Mouse (Mus musculus) heart, adult 8-10 months (tissue): ENCODE results near the gene Foxn3. TPM values are rescaled to one million over a fixed set of nuclear protein-coding genes. Genes with fewer than 3 reads are reported as not detected.

Experiments used
- DNase-seq: peaks from one replicate; pipeline ENCODE4 v3.0.0; 2022; ENCODE audit warnings: low spot score
- total RNA-seq, 4 experiments: library from RNA; stranded (reverse); gene quantifications; 2 replicates each; pipeline ENCODE4 v1.2.4; 2022

Foxn3 gene
- total RNA-seq, 4 experiments from 2014 or later = 98.7 to 128 (median 104) TPM

DNA sequence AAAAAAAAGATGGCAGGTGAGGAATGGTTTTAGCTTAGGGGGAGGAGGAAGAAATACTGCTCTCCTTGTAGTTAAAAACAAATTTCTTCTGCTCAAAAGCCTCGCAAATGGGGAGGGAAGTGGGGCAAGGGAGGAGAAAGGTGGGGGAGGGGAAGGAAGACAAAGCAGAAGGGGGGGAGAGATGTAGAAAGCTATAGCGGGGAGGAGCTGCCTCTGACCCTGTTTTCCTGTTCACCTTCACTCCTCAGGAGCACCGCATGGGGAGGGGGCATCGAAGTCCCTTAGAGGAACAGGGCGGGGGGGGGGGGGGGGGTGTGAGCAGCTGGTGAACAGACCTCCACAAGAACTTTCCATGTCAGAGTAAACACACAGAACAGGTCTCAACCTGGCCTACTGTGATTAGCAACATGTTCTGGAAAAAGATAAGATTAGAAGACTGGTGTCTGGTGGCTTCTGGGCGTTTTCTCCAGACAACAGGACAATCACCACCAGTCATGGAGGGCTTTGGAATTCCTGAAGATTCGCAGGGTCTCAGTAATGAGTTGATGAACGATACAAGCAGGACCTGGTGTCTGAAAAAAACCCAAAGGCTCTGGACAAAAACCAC, 231.9 kb downstream of the Foxn3 start:
- no peak for DNase-seq

DNA sequence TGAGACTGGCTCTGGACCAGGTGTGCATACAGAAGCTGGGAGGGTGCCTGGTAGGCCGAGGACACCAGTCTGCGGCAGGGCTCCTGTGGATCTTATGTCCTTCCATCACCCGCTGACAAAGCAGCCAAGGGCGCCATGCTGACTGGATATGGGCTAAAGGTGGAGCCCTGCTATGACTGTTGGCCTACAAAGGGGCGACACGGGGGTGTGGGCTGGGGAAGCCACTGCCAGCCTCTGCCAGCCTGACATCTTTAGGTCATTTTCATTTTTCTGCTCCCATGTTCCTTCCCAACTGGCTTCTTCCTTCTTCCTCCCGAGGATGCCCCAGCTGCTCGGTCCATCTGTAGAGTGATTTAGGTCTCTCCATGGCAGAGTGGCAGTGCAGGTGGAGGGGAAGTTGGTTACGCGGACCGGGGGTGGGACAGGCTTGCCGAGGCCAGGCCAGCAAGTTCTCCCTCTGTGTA, 232.5 kb downstream of the Foxn3 start:
- DNase-seq = no peak

DNA sequence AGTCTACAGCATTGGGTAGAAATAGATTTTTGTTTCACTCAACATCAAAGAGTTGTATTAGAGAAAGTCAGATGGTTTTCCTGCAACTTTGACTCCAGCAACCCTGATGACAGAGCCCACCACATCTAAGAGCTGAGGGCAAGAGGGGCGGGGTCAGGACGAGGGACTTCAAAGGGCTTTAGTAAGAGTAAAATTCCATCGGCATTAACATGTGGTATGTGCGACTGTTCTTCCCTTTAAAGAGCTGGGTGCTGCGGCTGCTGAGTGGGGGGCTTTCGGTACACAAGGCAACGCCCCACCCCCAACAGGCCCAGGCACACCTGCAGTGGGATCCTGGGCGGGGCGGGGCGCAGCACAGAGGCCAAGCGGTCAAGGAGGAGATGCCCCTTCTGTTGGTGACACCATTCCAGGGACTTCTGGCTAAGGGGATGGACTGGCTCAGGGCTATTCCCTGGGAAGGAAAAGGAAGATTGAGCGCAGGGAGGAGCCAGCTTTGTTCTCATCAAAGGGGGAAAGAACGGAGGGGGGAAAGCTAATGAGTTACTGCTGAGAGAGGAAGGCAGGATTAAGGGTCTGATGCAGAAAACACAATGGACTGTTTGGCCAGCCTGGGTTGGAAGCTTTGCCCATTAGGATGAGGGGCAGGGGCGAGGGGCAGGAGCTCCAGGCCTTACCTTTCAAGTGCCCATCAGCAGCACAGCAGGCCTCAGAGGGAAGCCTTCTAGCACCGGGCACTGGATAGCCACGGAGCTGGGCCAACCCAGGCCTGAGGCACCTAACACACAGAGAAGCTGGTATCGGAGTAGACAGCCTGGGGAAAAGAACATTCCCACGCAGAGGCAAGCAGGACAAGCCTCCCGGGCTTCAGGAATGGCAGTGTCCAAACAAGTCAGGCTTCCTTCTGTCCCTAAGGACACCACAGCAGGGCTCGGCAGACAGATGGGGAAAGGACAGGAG, 233.8 kb downstream of the Foxn3 start:
- no peak for DNase-seq

DNA sequence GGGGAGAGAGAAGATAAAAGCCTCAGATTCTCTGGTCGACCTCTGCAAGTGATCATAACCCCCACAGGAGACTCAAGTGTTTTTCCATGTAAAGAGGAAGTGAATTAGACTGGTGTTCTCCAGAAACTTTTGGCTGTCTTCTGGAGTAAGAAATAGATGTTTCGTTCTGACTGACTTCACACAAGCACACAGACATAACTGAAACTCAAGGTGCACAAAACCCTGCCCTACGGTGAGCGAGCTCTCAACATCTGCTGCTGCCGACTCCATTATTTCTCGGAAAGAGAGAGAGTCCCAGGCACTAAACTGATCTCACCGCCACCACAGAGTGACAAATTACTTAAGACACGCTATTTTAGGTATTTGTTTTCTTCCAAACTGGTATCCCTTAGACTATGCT, 237.2 kb downstream of the Foxn3 start:
- DNase-seq = no peak

DNA sequence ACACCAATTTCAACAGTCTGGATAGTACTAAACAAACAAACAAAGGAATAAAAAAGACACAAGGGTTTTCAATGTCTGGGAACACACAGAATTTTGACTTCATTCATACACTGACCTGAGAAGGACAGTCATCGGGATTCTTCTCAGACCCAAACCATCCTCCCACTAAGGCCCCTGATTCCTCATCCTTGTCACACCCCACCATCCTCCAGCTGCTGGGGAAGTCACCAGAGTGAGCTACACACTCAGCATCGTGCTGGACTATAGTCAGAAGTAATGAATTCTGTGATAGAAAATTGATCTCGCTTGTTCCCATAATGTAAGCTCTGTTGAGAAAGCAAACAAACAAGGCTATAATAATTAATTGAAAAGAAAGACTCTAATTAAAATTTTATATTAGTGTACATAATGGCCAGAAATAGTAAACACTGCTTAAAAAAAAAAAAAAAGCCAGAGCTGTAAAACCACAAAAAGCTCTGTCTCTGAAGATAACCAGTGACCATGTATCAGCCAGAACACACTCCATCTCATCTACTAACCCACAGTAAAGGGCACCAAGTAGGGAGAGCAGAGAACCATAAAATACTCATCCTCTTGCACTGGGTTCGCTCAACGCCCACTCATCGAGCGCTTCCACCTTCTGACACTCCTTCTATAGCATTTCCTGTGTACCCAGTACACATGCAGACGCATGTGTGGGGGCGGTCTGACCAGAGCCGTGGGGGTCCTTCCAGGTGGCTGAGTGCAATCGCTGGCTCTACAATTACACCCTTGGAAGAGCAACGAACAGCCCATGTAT, 241.6 kb downstream of the Foxn3 start:
- no peak for DNase-seq

DNA sequence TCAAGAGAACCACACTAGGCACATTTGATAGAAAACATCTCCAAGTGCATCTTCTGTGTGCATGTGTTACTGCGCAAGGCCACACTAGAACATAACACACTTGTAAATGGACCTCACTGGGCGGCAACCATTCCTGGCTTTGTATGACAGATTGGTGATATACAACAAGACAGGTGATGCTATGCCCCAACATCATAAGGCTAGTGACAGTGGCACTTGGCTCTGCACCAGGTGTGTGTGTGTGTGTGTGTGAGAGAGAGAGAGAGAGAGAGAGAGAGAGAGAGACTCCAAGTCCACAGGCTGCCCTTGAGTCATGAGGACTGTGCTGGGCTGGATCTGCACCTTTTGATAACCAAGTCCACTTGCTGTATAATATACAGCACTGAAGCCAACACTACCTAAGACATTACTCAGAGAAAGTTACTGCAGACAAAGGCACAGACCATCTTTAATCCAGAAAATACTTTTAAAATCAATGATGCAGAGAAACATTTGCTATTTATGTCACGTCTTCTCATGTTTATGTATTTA, 242.4 kb downstream of the Foxn3 start:
- no peak for DNase-seq

DNA sequence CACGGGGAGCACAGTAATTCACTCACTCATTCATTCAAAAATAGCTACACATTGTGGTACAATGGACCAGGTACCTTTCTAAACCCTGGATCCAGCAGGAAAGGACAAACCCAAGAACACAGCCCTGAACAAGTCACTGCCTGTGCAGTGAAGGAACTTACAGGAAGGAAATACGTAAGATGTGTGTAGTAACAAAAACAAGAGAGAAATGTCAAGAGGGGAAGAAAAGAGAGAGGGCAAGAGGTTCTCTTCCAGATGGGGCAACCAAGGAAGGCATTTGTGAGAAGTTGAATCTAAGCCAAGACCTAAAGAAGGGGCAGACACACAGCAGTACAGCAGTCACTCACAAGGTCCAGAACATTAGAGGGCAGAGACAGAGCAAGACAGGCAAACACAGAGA, 243.5 kb downstream of the Foxn3 start:
- no peak for DNase-seq

DNA sequence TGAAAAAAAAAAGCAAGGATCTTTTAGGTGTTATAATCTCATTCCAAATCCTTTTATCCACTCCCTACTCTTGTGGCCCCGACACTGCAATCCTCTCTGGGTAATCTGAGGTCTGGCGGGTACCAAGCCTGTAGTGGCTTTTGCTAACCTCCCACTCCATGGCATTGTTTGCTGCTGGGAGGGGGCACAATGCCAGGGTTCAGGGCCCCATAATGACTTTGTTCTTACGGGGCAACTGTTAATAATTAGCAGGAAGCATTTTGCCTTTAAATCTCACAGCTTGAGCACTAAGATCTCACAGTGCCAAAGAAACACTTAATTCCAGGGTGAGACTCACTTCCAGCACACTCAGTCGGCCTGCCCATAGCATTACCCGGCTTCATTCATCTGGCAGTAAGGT, 244.2 kb downstream of the Foxn3 start:
- DNase-seq = no peak

DNA sequence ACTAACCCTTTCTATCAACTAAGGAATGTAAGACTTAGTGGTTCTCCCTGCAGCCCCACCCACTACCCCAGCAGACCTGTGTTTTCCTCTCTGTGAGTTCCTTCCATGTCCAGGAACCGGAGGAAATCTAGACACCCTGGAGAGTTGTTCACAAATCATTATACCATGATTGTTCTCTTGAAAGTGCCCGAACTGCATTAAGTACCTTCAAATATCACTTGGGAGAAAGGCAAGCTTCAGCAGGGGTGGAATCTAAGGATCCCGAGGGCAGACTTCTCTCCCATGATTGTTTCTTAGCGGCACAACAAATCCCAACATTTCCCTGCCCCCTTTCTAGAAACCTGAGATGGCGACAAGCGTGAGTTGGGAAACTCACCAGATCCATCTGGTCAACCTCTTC, 247.5 kb downstream of the Foxn3 start:
- DNase-seq = no peak

DNA sequence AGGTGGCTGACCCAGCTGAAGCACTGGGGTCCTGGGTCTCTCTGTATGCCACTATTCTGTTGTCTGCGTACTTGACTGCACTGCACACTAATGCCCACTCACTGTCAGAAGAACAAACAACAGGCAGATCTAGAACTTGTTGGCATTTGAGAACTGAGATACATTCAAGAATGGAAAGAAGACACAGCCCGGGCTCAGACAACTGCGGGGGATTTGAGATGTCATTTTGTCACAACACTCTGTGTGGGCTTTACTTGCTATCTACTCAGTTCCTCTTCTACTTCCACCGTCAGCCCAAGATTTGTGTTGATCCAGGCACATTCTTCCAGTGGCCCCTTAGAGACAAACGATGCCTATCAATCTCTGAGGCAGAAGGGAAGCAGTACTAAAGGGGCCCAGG, 248.6 kb downstream of the Foxn3 start:
- DNase-seq = no peak

DNA sequence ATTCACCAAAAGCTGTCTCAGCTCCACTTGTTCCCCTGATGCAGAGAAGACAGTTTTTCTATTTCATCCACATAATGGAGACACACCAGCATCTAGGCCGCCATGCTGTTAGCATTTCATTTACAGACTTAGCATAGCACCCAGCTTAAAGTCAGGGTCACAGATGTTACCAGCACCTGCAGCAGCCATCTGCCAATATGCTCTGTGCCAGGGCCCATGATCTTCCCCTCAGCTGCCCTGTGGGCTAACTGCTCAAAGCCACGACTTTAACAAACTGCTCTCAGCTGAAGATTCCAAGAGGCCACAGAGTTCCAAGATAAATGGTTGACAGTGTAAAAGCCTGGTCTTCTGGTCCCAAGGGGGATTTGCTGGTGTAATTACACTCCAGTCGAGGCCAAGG, 252.1 kb downstream of the Foxn3 start:
- no peak for DNase-seq

DNA sequence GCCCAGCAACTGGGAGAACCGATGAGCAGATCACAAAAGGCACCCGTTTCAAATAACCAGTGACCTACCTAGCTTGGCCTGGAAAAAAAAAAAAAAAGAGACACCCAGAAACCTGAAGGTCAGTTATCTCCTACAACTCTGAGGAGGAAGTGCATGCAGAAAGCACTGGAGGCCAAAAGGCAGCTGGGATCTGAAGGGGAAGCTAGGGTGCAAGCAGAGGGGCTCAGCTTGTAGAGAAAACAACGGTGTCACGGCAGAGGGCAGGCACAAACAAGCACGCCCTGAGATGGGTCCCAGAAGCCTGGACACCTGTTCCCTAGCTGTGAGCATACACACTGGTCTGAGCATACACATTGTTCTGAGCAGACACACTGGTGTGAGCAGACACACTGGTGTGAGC, 253.4 kb downstream of the Foxn3 start:
- DNase-seq = no peak

DNA sequence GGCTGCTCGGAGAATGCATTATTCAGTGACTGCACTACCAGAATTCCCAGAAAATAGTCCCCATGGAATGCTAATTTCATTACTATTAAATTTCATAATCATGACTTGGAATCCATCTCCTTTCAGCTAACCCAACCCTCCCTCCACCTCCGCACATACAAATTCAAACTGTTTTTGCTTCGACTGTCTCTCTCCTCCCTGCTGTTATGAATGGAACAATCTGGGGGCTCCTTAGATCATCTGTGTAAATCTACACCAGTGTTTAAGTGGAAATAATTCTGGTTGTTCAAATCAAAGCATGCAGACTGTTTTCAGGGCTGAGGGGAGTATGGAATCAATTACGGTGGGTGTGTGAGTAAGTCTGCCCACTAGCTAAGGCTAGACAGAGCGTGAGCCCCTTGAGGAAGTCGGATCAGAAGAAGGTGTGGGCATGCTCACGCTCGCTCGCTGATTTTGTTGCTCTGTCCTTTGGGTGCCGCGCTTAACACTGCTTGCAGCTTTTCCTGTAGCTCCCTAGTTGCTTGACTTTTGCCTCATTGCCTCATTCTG, 254.8 kb downstream of the Foxn3 start:
- DNase-seq = no peak

DNA sequence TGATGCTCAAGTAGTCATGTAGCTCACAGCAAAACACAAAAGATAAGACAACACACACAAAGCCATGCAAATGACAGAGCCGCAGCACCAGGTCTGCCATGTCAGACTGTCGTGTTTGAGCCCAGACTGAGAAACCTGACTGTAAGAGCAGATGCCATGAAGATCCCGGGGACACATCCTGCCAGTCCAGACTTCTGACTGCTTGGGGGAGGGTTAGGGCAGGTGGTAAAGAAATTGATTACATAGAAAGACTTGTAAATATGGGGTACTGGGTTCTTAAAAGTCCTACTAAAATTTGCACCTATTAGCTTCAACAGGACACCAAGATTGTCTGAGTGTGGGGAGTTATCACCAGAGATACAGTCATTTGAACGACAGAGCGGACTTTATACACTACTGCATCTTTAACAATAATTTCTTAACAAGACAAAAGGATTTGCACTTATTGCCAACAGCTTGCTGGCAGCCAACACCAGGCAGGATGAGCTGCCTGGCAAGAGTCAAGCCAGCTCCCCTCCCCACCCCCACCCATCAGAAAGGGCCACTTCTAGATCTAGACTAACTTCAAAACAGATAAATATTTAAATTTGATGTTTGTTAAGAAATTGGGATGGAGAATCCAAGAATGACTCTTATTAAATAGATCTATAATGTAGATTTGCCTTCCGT, 256.7 kb downstream of the Foxn3 start:
- DNase-seq = no peak

DNA sequence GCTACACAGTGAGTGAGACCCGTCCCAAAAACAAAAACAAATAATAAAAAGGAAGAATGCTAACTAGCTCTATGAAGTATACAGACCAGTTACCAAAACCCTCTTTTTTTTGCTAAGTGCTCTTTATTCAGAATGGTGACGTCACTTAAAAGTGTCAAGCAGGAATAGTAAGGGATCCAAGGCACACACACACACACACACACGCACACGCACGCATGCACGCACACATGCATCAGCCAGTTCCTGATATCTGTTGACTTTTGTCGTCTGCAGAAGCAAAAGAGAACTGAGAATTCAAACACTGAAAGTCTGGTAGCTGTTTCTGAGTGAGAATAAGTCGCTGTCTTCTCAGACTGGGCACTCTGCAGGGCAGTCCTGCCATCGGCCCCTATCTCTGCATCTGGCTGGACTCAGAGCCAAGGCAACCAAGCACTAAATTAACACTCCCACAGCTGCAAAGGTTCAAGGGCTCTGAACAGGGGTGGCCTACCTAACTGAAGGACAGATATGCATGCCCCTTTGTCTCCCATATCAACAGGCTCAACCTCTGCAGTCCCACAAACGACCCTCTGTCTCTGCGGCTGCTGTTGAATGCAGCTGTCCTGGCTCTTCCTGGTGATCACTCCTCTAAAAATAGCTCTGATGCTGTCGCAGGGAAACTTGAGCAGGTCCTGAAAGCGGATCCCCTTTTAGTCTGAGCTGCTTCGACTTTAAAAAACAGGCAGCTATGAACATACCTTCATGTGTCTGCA, 257.4 kb downstream of the Foxn3 start:
- peak; percentile 38 for DNase-seq

DNA sequence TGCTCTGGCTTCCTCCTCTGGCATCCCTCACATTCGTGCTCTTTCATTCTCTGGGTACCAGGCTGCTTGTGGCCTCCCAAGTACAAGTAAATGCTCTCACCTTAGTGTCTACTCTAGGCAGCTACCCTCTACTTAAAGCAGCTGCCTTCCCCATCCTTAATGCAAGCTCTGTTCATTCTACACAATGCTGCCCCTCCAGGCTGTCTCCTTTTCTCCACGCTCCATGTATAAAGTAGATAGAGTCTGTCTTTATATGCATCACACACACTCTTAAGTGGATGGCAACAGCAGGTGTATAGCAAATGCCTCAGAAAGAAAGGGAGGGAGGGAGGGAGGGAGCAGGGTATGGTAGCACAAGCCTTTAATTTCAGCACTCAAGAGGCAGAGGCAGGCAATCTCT, 258.1 kb downstream of the Foxn3 start:
- DNase-seq = no peak

DNA sequence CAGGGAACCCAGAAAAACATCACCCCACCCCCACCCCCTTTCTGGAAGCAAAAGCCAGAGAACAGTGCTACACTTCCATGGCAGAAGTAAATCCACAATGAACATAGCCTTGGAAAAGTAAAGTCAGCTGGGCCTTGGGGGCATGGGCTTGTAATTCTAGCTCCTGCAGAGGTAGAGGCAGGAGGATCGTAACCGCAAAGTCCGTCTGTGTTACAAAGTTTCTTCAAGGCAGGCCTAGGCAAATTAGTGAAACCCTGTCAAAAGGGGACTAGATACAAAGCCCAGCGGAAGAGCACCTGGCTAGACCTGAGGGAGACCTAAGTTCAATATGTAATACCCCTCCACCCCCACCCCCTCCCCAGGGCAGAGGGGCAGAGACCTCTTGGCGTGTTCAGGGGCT, 259.3 kb downstream of the Foxn3 start:
- no peak for DNase-seq

DNA sequence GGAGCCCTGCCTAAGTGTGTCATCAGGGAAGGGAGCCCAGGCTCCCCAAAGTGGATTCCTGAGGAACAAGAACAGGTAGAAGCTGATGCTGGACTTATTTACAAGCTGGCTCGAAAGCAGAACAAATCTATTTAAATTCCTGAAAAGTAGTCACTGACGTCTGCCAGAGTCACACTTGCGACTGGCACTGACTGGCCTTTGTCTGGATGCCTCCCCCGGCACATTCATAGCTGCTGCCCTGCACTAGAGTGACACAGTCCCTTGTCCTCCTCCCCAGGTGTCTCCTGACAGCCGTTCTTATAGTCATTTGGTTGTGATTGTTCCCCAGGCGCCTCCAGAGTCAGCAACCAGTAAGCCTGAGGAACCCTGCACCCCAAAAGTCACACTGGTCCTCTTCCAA, 259.8 kb downstream of the Foxn3 start:
- DNase-seq = no peak

DNA sequence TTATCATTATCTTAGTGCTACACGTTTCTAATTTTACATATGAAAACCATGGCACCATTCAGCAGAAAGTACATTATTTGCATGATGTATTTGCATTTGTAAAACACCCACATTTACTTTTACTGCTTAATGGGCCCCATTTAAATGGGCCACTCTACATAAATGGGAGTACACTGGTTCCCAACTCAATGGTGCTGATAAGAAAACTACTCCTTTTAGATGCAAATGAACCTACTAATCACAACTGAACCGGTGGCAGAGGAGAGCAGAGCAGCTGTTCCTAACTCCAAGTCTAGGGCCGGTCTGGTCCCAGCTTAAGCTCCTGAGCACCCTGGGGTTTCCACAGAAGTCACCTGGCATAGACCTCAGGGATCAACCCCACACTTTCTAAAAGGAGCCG, 263.5 kb downstream of the Foxn3 start:
- no peak for DNase-seq

DNA sequence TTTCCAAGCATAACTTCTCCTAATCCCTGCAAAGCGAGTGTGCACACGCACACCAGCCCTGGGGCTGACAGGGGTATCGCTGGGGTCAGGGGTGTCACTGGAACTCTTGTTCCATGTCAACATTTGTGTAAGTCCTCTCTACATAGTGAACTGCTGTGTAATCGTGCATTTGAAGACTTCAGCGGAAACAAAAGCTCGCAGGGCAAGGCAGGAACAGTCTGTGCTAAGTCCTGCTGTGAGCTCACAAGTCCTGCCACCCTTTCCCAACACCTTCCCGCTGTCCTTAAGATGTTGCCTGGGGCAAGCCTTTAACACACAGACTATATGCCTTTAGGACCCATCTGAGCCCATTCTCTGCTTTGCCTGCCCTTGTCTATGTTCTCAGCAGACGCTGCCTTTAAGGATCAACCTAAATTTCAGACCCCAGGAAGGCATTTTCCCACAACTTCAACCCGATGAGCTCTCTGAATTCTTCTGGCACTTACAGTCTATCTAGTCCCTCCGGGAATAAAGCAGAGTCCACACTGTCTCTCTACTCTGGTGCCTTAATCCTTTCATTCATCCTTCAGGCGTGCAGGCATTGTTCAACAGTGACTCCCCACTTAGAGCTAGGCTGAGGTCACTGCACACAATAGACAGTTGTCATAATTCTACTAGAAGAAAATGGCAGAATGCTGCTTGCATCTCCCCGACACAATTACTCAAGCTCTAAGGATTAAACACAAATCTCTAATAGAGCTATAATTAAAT, 264.4 kb downstream of the Foxn3 start:
- DNase-seq = no peak
